Mouse (Mus musculus) heart, embryonic 10.5 days (tissue): Measurements from ENCODE around the gene Tmem175. TPM values are rescaled to one million over a fixed set of nuclear protein-coding genes. Genes with fewer than 3 reads are reported as not detected.
A peak's percentile ranks its signal among the peaks of the same experiment; 100 is the strongest.
"Not testable (repeated sequence)": the region's sequence is repeated elsewhere in the genome, so short reads cannot be mapped to it uniquely, and the experiment has no call there.

ENCODE experiments used
- DNase-seq: peaks from one replicate; pipeline ENCODE4 v3.0.0-alpha.2; 2017; ENCODE audit warnings: low spot score
- H3K27ac ChIP-seq: fragments of 300-500 bp; sonication (generic); 2 replicates; pipeline ENCODE4 v1.5.1; 2016; ENCODE audit warnings: mild to moderate bottlenecking
- H3K27me3 ChIP-seq: fragments of 300-500 bp; sonication (generic); 2 replicates; pipeline ENCODE4 v1.6.1; 2016; ENCODE audit warnings: mild to moderate bottlenecking; ENCODE audit not compliant: poor library complexity, insufficient read depth, severe bottlenecking
- H3K36me3 ChIP-seq: fragments of 300-500 bp; sonication (generic); 2 replicates; pipeline ENCODE4 v1.6.1; 2016; ENCODE audit warnings: mild to moderate bottlenecking, moderate library complexity
- H3K4me1 ChIP-seq: fragments of 300-500 bp; sonication (generic); 2 replicates; pipeline ENCODE4 v1.6.1; 2016; ENCODE audit warnings: mild to moderate bottlenecking
- H3K4me3 ChIP-seq: fragments of 300-500 bp; sonication (generic); 2 replicates; pipeline ENCODE4 v1.5.1; 2016; ENCODE audit warnings: mild to moderate bottlenecking, moderate library complexity
- H3K9me3 ChIP-seq: fragments of 300-500 bp; sonication (generic); 2 replicates; pipeline ENCODE4 v1.6.1; 2016; ENCODE audit warnings: mild to moderate bottlenecking, moderate library complexity
- WGBS: fragments of 180-500 bp; shearing (Covaris S2); methylation state at CpG from one replicate; pipeline ENCODE4 v1.1.7; 2016; 5-methylcytosine and 5-hydroxymethylcytosine counted together
- polyA plus RNA-seq: library from polyadenylated mRNA; unstranded; fragments of >200 nt; fragmentation: Nextera tagmentation; extraction: Ambion mirVana; gene quantifications from 2 replicates; pipeline ENCODE4 v1.2.1, GENCODE M21; 2016

Gene Tmem175
- 20.3 and 23.2 TPM in 2 replicates for polyA plus RNA-seq

GRCm38 (mm10) chr5:108629634-108630483 lies at the start of gene Tmem175, which contains the start of gene Gak:
Gene Tmem175, plus strand, starts transcription at chr5:108629770.
Gene Gak, minus strand, starts transcription at chr5:108629755.
- H3K4me3 ChIP-seq: peak within 1 kb of the TSS; percentile 86
- under 1% methylated on average over 58 of the region's 58 CpGs for WGBS
- H3K4me1 ChIP-seq: peaks cover 15% of the 10 kb centered on the region
- peak; percentile 98 for DNase-seq
- H3K27me3 ChIP-seq: no peaks in the 10 kb centered on the region
- H3K9me3 ChIP-seq: no peaks in the 10 kb centered on the region
- peak within 1 kb of the TSS; percentile 95 for H3K27ac ChIP-seq
- H3K36me3 ChIP-seq: no peaks in the 10 kb centered on the region

GRCm38 (mm10) chr5:108581361-108581891 lies 48.1 kb upstream of the Tmem175 start:
- H3K27ac ChIP-seq: no peak overlapping the region
- DNase-seq: no peak
- WGBS: 94% methylated on average over 3 of the region's 3 CpGs
- H3K36me3 ChIP-seq: peaks cover 91% of the 10 kb centered on the region
- H3K4me3 ChIP-seq: no peak overlapping the region
- H3K27me3 ChIP-seq: no peaks in the 10 kb centered on the region
- H3K9me3 ChIP-seq: no peaks in the 10 kb centered on the region
- no peaks in the 10 kb centered on the region for H3K4me1 ChIP-seq

GRCm38 (mm10) chr5:108599923-108600322 lies 29.6 kb upstream of the Tmem175 start:
- no peaks in the 10 kb centered on the region for H3K4me1 ChIP-seq
- no peak overlapping the region for H3K27ac ChIP-seq
- H3K36me3 ChIP-seq: peaks cover 95% of the 10 kb centered on the region
- H3K27me3 ChIP-seq: no peaks in the 10 kb centered on the region
- DNase-seq: no peak
- H3K9me3 ChIP-seq: no peaks in the 10 kb centered on the region
- no peak overlapping the region for H3K4me3 ChIP-seq
- 81% methylated on average over 1 of the region's 1 CpGs for WGBS

GRCm38 (mm10) chr5:108602537-108602936 lies 27.0 kb upstream of the Tmem175 start:
- peaks cover 95% of the 10 kb centered on the region for H3K36me3 ChIP-seq
- DNase-seq: no peak
- H3K9me3 ChIP-seq: no peaks in the 10 kb centered on the region
- H3K4me1 ChIP-seq: no peaks in the 10 kb centered on the region
- 89% methylated on average over 9 of the region's 9 CpGs for WGBS
- H3K27me3 ChIP-seq: no peaks in the 10 kb centered on the region
- H3K4me3 ChIP-seq: no peak overlapping the region
- H3K27ac ChIP-seq: no peak overlapping the region

GRCm38 (mm10) chr5:108610426-108610825 lies 19.1 kb upstream of the Tmem175 start:
- Histone ChIP-seq H3K27ac (no peak overlapping the region), H3K4me1 (no peaks in the 10 kb centered on the region), H3K36me3 (peaks cover 96% of the 10 kb centered on the region), H3K9me3 (no peaks in the 10 kb centered on the region), H3K4me3 (no peak overlapping the region), H3K27me3 (no peaks in the 10 kb centered on the region)
- WGBS: 89% methylated on average over 1 of the region's 1 CpGs
- DNase-seq: no peak

GRCm38 (mm10) chr5:108621870-108622269 lies 7.7 kb upstream of the Tmem175 start:
- no peak overlapping the region for H3K27ac ChIP-seq
- DNase-seq: no peak

GRCm38 (mm10) chr5:108626050-108626660 lies 3.4 kb upstream of the Tmem175 start:
- Histone ChIP-seq H3K27ac (no peak overlapping the region), H3K4me3 (no peak overlapping the region), H3K27me3 (no peaks in the 10 kb centered on the region), H3K9me3 (no peaks in the 10 kb centered on the region), H3K4me1 (peaks cover 23% of the 10 kb centered on the region), H3K36me3 (peaks cover 35% of the 10 kb centered on the region)
- WGBS: 74% methylated on average over 4 of the region's 4 CpGs
- no peak for DNase-seq

More at GRCm38 (mm10) chr5:108621870-108622269, 7.7 kb upstream of the Tmem175 start:
- H3K4me1 ChIP-seq: peaks cover 8% of the 10 kb centered on the region; the same call in 1 of the 2 replicates
- no peaks in the 10 kb centered on the region for H3K27me3 ChIP-seq
- H3K4me3 ChIP-seq: no peak overlapping the region
- 35% methylated on average over 2 of the region's 2 CpGs for WGBS
- H3K36me3 ChIP-seq: peaks cover 61% of the 10 kb centered on the region
- H3K9me3 ChIP-seq: no peaks in the 10 kb centered on the region

GRCm38 (mm10) chr5:108628891-108629633 lies 508 bp upstream of the Tmem175 start:
- peak overlapping the region; percentile 95 for H3K27ac ChIP-seq
- peak overlapping the region; percentile 86 for H3K4me3 ChIP-seq
- peaks cover 15% of the 10 kb centered on the region for H3K4me1 ChIP-seq
- H3K9me3 ChIP-seq: no peaks in the 10 kb centered on the region
- 2% methylated on average over 32 of the region's 32 CpGs for WGBS
- H3K36me3 ChIP-seq: peaks cover 7% of the 10 kb centered on the region
- no peaks in the 10 kb centered on the region for H3K27me3 ChIP-seq
- DNase-seq: no peak

- 92% methylated on average over 4 of the region's 4 CpGs for WGBS
- no peak overlapping the region for H3K27ac ChIP-seq
- H3K4me3 ChIP-seq: no peak overlapping the region
- no peaks in the 10 kb centered on the region for H3K9me3 ChIP-seq
- peaks cover 10% of the 10 kb centered on the region for H3K4me1 ChIP-seq
- DNase-seq: no peak
- peaks cover 4% of the 10 kb centered on the region; the same call in 1 of the 2 replicates for H3K36me3 ChIP-seq
- no peaks in the 10 kb centered on the region for H3K27me3 ChIP-seq
These were observed 4.1 kb downstream of the Tmem175 start for GRCm38 (mm10) chr5:108633676-108634075.

GRCm38 (mm10) chr5:108634088-108634487 lies 4.5 kb downstream of the Tmem175 start:
- not testable (repeated sequence) for H3K4me1 ChIP-seq

GRCm38 (mm10) chr5:108636172-108636571 lies 6.6 kb downstream of the Tmem175 start:
- peaks cover 11% of the 10 kb centered on the region; the same call in 1 of the 2 replicates for H3K36me3 ChIP-seq
- H3K4me3 ChIP-seq: no peak overlapping the region
- WGBS: 68% methylated on average over 4 of the region's 4 CpGs
- no peaks in the 10 kb centered on the region for H3K4me1 ChIP-seq
- no peaks in the 10 kb centered on the region for H3K9me3 ChIP-seq
- no peak for DNase-seq
- H3K27me3 ChIP-seq: no peaks in the 10 kb centered on the region
- H3K27ac ChIP-seq: no peak overlapping the region

More at GRCm38 (mm10) chr5:108634088-108634487, 4.5 kb downstream of the Tmem175 start:
- H3K9me3 ChIP-seq, H3K36me3 ChIP-seq, DNase-seq, H3K27ac ChIP-seq, H3K4me3 ChIP-seq, H3K27me3 ChIP-seq: not testable (repeated sequence)
- WGBS: 91% methylated on average over 2 of the region's 3 CpGs

- Histone ChIP-seq H3K27ac (no peak overlapping the region), H3K27me3 (no peaks in the 10 kb centered on the region), H3K4me3 (no peak overlapping the region), H3K9me3 (no peaks in the 10 kb centered on the region), H3K4me1 (peaks cover 3% of the 10 kb centered on the region; the same call in 1 of the 2 replicates), H3K36me3 (peaks cover 55% of the 10 kb centered on the region)
- DNase-seq: no peak
- WGBS: 53% methylated on average over 2 of the region's 2 CpGs
These were observed 14.1 kb downstream of the Tmem175 start for GRCm38 (mm10) chr5:108643674-108644073.
